Mouse (Mus musculus) spleen, embryonic (tissue): ENCODE results near the gene Mier3.

Source experiments
- CTCF ChIA-PET: fragments of 350-600 bp; sonication (Branson Sonifier 250); formaldehyde crosslinking; loops from one replicate; lab custom pipeline; 2022; lab: Charles Lee

The Mier3 gene

DNA sequence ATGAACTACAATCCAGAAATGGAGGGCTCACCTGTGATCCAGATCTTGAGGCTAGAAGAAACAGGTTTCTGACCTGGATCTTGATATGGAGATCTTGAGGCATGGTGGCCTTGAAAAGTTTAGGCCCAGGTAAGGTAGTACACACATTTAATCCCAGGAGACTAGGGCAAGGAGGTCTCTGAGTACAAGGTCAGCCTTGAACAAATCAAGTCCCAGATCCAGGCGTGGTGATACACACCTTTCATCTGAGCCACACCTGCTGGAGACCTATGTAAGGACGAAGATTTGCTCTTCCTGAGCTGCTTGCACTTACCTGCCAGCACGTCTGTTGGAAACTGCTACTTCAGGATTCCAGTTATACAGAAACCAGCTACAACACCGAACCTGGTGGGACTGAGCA lies at the start of gene Mier3:
Gene Mier3, plus strand, starts transcription at position 301 of the 400 bp plus-strand sequence.
- CTCF ChIA-PET, result no interaction called here

DNA sequence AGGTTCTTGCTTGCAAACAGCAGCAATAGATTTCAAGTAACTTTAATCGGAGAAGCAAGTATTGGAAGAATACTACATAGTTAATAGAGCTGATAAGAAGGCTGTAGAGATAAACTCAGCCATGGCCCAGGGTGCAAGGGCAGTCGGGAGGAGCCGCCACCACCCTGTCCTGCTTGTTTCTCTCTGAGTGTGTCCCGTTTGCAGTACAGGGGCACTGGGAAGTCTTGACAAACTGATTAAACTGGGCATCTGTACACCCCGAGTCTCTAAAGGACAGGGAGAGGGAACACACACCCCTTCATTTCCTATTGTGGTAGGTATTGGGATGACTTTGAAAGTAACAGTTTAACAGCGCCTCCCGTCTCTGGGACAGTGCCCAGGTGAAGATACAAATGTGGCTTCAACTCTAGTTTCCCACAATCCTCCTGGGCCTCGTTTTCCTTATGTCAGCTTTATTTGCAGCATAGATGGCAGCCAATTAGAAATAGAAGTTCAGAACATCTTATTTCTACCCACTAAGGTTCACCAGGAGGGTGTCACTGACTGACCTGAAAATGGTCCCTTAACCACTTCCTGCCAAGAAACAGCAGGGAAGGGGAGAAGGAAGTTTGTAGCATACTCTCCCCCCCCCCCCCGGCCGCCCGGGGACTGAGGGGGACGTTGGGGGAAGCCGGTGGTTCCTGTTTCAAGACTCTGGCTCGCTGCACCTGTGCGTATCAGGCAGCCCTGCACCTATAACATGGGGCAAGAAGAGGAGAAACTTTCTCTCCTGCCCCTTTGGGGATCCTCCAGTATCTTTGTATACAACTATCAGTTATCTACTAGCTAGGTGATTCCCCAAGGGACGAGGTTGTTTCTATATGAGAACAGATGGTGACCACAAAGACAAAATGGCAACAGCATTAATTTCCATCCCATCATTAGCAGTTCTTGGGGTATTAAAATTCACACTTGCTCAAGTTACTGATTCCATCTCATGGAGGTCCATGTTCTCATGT lies 46.3 kb upstream of the Mier3 start:
- CTCF ChIA-PET, result interaction anchor here (0.7 kb wide), 1 partner anchor 1296 kb away, joined by 6 read pairs; no protein-coding TSS in a partner anchor

DNA sequence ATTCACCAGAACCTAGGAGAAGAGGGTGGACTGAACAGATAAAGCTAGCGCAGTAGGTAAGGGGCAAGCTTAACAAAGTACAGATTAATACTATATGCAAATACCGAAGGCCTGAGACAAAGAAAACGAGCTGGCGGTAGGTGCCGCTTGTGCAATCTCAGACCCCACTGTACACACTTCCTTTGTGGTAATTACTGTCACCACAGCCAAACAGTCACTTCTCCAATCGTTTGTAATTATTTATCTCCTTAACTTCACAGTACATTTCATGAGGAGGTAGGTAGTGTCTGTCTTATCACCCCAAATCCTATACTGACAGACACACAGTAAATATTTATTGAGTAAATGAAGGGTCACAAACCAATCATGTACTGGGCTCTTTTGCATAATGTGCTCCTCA lies 40.5 kb upstream of the Mier3 start:
- CTCF ChIA-PET, result no interaction called here

DNA sequence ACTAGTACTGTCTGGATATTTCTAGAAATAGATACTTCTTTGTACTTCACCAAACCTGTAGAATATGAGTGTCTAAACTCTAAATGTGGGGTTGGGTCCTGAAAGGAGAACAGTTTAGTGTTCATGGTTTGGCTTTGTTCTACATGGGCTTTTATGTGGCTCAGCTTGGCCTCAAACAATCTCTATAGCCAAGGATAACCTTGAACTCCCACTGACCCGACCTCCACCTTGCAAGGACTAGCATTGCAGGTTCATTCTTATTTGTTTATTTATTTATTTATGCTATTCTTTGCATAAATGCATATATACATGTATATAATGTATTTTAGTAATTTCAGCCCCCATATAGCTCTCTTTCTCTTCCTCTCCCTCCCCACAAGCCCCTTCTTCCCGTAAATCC lies 37.1 kb upstream of the Mier3 start:
- CTCF ChIA-PET, result no interaction called here

DNA sequence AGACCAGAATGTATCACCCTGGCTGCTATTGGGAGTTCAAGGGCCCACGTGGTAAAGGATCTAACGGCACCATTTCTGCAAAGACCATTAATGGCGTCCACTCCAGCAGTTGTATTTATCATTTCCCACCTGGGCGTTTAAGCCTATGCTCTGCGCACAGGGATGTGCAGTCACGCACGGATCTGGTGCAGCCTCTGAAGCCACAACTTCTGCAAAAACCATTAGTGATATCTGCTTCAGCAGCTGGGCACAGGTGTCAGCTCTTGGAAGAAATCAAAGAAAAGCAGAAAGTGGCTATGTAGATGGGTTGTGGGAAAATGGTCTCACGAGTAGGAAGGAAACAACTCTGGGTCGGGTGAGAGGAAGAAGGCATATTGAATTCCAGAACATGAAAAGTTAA lies 34.6 kb upstream of the Mier3 start:
- CTCF ChIA-PET, result no interaction called here

DNA sequence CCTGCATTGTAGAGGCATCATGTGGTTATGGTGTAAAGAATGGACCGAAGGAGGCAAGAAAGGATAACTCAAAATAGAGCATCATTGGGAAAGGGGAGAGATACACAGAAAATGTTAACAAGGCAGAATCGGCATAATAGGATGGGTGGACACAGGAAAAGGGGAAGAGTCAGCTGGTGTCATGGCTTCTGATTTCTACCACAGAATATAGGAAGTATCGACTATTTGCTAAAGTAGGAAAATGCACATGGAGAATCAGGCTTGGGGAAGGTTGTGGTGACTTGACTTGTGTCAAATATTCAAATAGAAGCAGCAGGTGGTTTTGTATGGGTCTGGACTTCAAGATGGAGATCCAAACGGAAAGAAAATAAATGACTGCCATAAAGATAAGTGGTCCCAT lies 33.5 kb upstream of the Mier3 start:
- CTCF ChIA-PET, result no interaction called here

DNA sequence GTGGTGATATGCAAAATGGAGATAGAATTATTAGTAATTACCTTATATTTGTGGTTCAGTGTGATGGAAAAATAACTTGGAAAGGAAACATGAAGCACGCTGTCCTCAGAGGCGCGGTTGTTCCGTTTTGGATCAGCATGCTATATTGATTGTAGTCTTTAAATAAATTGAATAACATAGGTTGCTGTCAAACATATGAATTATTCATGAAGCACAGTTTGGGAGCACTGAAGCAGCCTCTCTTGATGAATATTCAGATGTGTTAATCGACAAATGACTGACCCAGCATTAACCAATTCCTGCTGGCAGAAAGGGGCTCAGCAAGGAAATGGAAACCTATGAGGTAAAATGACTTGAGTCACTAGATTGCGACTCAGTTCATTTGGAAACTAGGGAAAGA lies 29.8 kb upstream of the Mier3 start:
- CTCF ChIA-PET, result no interaction called here

DNA sequence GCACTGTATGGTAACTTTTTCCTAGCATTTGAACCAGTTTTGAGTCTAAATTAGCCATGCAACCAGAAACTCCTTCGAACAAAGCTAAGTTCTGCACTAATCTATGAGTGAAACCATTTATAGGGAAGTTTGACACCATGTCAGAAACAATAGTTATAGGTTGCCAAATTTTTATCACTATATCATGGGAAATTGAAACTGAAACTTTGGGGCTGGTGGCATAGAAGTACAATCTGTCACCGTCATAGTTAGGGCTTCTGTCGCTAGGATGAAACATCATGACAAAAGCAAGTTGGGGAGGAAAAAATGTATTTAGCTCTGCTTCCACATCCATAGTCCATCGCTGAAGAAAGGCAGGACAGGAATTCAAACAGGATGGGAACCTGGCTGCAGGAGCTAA lies 25.5 kb upstream of the Mier3 start:
- CTCF ChIA-PET, result no interaction called here

DNA sequence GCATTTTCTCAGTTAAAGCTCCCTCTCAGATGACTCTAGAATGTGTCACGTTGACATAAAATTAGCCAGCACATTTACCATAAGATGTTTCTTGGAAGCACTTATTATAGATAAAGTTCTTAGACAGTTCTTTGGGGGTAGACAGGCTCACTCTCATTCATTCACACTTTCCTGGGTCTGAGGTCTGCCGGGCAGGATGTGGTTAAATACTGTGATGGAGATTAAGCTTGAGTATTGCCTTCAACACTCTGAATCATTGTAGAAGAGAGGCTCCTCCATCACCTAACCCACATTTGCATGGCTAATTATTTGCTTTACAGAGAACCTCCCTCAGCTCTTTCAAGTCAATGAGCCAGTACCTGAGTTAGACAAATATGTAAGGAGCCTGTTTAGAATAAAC lies 24.9 kb upstream of the Mier3 start:
- CTCF ChIA-PET, result no interaction called here

DNA sequence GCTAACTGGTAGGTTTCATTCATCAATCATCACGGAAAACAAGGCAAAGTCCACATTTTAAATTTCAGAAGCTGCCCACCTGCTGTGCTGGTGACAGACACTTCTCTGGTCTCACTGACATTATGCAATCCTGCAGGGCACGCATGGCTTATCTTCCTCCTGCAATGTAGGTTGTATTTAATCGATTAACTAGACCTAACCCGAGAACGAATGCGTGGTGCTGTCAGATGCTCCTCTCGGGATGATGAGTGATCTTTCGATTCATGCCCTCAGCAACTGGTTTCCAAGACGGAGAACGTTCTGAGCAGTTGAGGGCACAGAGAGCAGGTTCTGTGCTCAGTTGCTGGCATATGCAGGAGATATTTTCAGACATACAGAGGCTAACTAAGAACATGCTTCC lies 24.5 kb upstream of the Mier3 start:
- CTCF ChIA-PET, result no interaction called here

DNA sequence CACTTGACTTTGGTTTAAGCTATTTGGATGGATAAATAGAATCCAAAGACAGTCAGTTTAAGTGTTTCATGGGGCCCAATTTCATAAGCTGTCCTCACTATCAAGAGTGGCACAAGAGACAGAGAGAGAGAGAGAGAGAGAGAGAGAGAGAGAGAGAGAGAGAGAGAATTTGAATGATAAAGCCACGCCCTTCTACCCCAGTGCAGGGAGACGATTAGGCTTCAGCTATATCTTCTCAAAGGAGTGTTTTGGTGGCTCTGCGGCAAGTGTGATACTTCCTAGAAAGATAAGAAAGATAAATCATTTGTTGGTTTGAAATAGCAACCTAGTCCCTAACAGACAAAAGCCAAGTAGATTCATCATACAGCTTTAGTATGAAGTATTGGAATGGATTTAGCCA lies 24.0 kb upstream of the Mier3 start:
- CTCF ChIA-PET, result no interaction called here

DNA sequence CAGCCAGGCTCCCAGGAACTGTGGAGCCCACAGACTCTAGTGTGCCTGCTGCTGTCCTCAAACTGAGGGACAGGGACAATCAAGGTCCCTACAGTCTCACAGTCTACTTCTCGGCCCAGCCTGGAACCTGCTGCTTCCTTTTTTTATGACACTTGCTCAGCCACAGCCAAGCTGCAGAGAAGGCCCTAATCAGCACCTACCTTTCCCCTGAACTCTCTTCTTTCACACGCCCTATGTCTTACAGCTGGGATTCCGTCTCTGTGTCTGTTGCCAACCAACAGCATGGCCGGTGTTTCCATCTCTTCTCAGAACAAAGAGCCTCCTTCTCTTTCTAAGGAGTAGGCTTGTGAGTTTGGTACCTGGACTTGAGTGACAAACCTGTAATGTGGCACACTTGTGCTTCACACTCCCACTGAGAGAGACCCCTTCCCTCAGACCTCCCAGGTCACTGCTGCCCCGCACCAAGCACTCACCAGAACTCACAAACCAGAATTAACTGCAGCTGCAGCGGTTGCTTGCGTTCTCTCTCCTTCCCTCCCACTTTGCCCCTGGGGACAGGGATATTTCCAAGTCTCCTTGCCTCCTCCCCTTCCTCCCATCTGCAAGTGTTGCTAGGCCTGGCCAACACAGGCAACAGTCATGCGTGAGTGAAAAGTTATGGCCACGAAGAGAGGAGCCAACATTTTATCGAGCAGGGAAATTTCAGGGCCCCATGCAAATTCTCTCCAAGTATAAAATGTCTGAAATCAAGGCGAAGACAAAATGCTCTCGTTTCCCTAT lies 22.1 kb upstream of the Mier3 start:
- CTCF ChIA-PET, result no interaction called here

DNA sequence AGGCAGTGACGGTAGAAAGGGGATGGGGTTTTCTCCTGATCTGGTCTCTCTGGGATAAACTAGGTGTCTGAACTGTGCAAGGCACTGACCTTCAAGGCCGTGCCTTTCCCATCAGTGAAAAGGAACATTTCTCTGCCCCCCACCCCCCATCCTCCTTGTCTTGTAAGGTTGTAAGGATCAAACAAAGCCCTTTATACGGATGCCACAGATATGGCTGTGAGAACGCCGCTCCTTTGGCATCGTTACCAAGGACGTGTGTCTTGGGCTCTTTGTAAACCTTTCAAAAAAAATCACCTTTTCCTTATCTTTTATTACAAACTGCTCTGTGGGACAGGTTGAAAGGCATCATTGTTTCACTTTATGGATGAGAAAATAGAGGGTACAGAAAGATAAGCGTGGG lies 21.3 kb upstream of the Mier3 start:
- CTCF ChIA-PET, result no interaction called here

DNA sequence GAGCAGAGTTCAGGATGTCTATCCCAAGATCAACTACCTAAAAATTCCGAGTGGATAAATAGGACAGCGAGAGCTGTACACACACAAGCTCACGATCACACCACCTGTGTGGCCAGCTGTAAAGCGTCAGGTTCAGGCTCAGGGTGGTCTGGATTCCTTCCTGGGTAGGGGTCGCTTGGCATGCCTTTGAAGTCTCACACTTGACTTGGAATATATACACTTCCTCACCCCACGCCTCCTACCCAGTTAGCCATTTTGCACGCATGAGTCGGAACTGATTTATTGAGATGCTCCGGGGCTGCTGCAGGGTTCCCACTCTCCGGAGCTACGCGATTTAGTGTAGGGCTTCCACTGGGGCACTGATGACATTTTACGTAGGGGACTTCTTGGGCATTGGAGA lies 20.7 kb upstream of the Mier3 start:
- CTCF ChIA-PET, result no interaction called here

DNA sequence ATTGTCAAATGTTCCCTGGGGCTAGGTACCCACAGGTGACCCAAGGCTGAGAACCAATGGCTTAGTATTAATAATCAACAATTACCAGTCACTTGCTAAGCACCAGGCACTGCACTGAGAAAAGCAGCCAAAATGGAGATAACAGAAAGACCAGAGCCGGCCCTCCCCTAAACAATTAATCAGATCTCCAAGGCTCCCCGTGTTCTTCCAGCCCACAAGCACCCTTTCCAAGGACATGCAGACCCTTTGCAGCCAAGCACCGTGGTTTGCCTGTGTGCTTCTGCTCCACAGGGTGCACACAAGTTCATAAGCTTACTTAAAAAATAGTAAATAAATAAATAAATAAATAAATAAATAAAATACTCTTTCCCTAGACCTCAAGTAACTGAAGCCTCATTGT lies 20.2 kb upstream of the Mier3 start:
- CTCF ChIA-PET, result no interaction called here

DNA sequence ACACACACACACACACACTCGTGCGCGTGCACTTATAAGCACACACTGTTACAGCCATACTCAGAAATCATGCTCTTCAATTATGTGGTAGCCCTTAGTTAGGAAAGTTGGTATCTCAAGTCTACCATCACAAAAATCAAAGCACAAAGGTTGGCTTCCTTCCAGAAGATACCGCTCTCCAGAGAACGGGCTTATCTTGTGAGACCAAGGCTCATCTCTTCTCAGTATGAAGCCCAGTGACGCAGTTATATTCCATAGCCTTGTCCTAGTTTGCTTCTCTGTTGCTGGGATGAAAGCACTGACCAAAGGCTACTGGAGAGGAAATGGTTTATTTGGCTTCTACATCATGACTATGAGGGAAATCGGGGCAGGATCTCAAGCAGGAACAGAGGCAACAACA lies 12.8 kb upstream of the Mier3 start:
- CTCF ChIA-PET, result no interaction called here

DNA sequence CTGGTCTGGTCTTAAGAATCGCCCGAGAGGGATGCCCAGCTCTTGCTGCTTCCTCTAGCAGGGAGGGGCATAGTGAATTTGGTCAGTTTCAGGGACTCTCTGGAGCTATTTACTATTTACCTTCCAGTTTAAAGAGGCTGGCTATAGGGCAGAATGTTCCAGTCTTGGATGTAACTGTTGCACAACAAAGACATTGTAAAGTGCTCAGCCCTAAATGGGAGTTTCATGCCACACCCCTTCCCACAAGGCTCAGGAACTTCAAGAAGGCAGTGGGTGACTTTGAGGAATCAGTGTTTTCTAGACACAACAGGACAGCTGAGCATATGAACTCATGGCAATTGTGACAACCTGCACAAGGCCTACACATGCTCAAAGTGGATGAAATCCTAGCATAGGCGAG lies 3.9 kb upstream of the Mier3 start:
- CTCF ChIA-PET, result no interaction called here

DNA sequence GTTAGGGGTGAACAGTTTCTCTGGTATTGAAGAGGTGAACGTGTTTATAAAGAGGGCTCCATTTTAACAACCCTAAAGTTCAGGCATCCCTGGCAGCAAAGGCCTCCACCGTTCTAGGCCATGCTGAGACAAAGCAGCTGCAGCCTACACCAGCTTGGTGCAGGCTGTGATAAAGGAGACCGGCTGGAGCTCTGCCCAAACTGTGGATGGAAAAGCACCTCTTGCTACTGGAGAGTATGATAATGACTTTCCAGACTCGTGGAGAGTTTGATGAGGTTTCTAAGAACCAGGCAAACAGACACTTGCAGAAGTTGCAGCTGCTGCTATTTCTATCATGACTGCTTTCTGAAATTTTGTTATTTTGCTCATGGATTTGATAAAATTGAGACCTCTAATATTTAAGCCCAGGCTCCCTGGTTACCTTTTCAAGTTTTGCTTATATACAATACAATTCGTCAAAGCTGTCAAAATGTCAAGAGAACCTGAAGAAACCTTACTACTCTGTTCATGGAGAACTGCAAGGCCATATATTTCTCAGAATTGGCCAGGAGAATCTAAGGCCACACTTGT lies 3.4 kb downstream of the Mier3 start:
- CTCF ChIA-PET, result no interaction called here

DNA sequence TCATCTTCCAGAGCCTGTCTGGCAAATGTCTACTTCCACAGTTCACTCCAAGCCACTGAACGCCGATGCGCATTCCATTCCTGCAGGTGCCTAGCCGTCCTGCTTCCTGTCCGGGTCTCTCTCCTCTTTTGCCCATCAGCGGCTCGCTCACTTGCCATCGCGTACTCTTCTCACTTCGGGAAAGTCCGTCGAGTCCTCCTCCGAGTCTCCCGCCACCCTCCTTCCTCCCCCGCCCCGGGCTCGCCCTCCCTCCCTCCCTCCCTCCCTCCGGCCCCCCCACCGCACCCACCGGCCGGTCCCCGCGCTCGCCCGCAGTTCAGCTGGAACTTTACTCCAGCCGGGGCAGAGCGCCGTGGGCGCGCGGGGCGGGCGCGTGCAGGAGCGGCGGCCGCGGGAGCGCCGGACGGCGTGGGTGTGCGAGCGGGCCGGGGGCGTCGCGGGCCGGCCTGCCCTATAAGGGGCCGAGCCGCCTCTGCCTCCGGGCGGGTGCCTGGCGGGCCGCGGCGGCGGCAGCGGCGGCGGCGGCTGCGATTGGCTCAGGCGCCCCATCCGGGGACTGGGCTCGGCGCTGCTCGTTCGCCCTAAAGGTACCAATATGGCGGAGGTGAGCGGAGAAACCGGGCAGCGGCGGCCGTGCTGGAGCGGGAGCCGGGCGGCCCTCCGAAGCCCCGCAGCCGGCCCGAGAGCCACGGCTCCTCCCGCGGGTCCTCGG lies 5.1 kb downstream of the Mier3 start:
- CTCF ChIA-PET, result no interaction called here

DNA sequence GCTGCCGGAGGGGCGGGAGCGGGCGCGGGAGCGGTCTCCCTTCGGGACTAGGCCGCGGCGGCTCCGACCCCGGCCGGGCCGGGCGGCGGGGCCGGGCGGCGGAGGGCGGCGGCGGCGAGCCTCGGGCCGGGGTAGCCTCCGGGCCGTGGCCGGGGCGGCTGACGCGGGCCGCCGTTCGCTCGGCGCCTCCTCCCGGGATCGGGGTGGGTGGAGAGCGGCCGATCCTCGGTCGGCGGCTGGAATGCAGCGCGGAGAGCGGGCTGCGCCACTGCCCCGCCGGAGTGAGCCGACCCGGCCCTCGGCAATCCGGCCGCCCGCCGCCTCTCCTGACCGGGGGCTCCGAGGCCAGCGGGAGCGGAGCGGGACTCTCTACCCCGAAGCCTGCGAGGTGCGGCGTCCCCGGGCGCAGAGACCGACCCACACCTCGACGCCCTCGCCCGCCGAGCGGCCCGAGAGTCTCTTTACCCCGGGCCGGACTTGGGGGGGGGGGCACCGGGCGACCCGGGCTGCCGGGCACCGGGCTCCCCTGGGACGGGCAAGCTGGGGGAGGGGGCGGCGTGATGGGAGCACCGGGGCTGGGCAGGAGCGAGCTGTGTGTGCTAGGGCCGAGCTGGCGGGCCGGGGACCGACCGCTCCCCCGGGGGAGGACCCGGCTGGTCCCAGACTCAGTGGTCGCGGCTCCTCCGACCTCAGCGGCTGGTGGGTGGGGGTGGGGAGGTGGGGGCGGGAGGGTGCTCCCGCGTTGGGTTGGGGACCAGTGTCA lies 5.9 kb downstream of the Mier3 start:
- CTCF ChIA-PET, result interaction anchor here (0.6 kb wide), 1 partner anchor 271 kb away, joined by 3 read pairs; no protein-coding TSS in a partner anchor

DNA sequence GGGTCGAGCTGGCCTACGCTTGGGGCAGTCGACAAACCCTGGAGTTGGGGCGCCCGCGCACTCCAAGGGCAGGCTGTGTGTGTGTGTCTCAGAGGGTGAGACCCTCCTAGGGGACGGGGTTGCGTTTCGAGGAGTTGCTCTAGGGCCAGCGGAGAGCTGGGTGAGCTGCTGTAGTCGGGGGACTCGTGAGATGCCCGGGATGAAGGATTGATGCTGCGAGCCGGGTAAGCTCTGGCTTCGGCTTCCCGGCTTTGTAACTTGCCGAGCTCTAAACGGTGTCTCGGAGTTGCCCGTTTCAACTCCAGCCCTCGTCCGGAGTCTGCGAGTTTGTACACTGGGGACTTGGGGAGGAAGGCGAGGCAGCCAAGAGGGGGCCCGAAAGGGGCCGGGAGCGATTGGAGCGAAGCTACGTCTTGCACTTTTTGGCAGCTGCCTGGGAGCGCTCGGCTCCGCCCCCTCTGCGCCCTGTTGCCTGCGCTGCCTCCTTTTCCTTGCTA lies 6.6 kb downstream of the Mier3 start:
- CTCF ChIA-PET, result interaction anchor here (0.6 kb wide), 1 partner anchor 272 kb away, joined by 3 read pairs; no protein-coding TSS in a partner anchor
